Mouse (Mus musculus) 3134 (cell line): Measurements from ENCODE around the gene 4930564D02Rik.
A peak's percentile ranks its signal among the peaks of the same experiment; 100 is the strongest.

Experiments
- DNase-seq: peaks from one replicate; pipeline ENCODE4 v3.0.0-alpha.2; 2011; ENCODE audit warnings: low spot score; ENCODE audit not compliant: insufficient read length; ENCODE audit errors: extremely low read depth

The 4930564D02Rik gene

DNA sequence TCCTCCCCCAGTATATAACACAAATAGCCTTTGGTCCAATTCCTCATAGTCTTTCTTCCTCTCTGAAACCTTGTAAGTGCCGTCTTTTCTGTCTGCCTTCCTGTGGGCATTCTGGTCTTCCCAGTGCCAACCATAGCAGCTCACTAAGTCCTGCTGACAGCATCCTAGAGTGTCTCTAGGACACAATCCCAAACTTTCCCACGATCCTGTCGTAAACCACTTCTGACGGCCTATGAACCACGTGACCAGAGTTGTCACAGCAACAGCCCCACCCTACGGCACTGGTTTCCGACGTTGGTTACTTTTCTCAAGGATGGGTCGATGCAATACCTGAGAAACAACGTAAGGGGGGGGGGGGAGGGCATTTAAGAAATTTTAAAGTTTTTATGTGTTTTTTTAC is at the start of gene 4930564D02Rik:
TSS of gene 4930564D02Rik (plus strand) at position 301 of the 400 bp plus-strand sequence.
- DNase-seq: no peak

- DNase-seq: no peak
These were observed 49.3 kb upstream of the 4930564D02Rik start for GRCm38 (mm10) chr3:105017314-105017713.

DNA sequence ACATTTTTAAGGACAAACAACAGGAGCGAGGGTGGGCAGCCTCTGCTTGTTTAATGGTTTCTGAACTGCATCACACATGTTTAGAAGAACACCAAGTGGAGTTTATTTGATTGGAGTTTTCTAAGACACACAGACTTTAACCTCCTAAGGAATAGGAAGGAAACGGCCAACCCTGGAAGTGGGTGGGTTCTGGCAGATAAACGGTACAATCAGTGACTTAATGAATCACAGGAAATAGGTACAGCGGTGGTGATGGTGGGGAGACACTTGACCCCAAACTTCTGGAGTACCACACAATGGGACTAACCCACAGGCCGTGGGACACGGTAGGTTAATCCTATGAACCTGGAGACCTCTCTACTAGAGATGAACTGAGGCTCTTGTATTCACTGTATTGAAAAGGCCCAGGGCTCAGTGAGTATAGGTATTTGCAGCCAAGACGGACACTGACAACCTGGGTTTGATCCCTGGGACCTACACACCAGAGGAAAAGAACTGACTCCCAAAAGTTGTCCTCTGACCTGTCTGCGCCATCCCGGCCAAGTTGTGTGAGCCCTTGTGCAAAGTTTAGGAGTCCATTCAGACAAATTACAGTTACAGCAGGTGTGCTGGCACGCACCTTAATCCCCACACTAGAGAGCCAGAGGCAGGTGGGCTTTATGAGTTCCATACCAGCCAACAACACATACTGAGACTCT is 48.4 kb upstream of the 4930564D02Rik start:
- no peak for DNase-seq

GRCm38 (mm10) chr3:105018783-105019105 is 47.9 kb upstream of the 4930564D02Rik start:
- DNase-seq: no peak

DNA sequence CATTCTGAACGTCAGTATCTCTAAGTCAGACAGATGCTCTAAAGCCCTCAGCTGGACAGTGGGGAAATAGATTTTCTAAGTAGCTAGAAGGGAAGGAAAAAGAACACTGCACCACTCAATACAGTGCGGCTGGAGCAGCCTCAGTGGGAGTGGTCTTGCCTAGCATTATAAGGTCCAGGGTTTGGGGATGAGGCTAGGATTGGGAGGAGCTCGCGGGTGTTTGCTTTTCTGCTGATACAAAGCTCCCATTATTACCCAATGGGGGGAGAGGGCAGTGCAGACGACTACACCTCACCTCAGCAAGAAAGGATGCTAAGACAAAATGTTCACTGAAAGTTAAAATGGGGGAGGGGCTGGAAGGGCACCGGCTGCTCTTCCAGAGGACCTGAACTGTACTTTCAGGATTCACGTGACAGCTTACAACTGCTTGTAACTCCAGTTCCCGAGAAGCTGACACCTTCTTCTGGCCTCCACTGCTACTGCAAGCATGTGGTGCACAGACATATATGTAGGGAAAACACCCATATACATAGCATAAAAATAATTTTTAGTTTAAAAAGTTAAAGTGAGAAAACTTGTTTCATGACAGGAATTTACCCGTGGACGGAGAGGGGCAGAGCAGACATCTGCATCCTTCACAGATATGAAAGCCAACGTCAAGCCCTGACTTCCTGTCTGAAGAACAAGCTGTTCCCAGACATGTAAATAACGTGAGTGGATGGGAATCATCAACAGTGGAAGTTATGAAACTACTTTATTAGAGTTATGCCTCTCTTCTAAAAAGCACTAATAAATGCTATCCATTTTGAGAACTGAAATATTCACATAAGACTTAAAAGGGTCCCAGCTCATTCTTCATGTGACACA is 46.6 kb upstream of the 4930564D02Rik start:
- DNase-seq: no peak

DNA sequence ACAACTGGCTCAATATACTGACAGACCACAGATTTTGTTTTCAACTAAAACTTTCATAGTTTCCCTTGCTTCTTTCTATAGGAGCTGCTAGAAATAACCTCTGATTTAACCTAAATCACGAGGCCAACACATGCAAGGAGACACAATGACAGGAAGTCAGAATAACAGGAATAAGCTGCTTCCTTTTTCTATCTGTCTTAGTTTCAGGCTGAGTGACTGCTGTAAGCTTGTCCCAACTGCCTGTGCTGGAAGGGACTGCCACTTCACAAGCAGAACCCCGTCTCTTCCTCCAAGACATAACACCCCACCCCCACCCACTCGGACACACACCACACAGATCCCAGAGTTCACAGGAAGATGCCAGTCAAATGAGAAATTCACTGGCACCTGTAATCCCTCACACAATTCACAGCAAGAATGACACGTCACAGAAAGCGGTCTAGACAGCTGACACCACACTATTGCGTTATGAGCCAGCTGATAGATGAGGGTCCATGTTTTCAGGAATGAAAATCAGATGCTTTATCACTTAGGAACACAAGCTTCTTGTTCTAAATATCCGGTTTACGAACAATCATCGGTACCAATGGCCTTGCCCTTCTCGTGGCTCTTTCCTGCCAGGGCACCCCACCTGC is 43.2 kb upstream of the 4930564D02Rik start:
- DNase-seq: no peak

DNA sequence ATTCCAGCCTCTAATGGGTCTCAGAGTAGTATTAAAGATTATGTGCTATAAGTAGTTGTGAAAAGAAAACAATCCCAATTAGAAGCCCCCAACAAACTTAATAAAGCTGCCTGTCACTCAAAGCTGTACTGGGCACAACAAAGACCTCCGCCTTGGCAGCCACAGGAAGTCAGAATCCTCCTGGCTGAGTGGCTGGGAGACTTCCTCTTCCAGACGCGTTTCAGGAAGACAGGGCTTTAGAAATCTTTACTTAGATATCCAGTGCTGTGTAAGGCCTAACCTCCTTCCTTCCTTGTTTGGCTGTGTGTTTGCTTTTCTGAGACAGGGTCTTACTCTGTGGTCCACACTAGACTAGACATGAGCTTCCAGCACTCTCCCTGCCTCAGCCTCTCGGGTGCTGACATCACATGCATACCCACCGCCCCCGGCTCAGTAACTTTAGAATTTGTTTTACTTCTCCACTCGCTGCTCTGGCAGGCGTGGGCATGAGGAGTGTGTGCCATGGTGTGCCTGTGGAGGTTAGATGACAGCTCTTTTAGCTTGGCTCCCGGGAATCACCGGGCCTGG is 30.3 kb upstream of the 4930564D02Rik start:
- no peak for DNase-seq

DNA sequence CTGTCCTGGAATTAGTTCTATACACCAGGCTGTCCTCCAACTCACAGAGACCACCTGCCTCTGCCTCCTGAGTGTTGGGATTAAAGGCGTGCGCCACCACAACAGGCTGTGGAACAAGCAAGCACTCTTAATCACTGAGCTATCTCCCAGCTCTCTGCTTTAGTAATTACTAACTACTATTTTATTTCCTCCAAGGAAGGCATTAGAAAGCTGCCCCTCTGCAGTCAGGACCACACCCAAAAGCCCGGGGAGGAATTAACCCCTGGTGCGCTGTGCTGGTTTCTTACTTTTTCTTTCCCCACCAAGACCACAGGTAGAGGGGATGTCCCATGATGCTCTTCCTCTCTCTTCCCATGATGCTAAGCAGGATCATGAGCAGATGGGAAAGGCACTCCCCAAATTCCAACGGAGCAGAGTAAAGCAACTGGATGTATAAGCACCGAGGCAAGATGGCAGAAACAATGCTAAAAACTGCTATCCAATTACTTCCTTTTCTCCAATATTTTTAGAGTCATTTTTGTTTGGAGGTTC is 29.3 kb upstream of the 4930564D02Rik start:
- no peak for DNase-seq

GRCm38 (mm10) chr3:105040002-105040401 is 26.6 kb upstream of the 4930564D02Rik start:
- no peak for DNase-seq

DNA sequence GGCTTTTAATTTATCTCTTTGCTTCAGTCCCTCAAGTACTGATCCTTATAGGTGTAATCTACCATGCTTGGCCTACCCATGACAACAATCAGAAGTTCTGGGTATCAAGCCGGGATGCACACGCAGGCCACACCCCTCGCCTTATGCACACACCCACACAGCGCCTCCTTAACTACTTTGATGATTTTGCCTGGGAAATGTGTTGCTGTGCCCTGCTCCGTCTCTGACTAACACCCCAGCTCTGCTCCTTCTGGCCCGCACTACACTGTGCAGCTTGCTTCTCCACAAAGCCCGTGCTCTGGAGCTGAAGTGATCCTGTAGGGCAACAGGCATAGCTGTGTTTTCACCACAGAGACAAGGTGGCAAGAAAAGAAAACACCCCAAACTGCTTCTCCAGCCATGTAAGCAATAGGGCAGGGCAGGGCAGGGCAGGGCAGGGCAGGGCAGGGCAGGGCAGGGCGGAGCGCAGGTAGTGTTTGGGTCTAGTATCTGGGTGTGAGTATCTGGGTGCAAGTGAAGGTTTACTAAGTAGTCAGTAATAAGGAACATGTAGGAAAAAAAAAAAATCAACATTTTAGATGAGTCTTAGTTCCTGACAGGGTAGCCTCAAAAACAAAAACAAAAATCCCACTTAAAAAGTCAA is 25.5 kb upstream of the 4930564D02Rik start:
- DNase-seq: no peak

- DNase-seq: no peak
These were observed 22.9 kb upstream of the 4930564D02Rik start for GRCm38 (mm10) chr3:105043746-105044145.

GRCm38 (mm10) chr3:105046870-105047269 is 19.8 kb upstream of the 4930564D02Rik start:
- no peak for DNase-seq

DNA sequence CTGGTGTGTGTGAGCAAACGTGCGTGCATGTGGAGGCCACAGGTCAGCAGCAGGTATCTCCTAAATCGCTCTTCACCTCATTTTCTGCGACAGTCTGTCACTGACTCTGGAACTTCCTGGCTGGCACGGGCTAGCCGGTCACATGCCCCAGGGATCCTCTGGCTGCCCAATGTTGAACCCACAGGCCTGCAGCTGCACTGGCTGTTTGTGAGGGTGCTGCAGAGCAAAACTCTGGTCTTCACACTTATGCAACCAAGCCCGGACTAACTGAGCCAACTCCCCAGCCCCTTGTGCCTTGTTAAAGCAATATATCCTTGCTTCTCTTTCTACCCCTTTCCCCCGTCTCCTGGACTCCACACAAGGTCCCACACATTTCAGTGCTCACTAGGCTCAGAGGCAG is 19.0 kb upstream of the 4930564D02Rik start:
- peak; percentile 59 for DNase-seq

DNA sequence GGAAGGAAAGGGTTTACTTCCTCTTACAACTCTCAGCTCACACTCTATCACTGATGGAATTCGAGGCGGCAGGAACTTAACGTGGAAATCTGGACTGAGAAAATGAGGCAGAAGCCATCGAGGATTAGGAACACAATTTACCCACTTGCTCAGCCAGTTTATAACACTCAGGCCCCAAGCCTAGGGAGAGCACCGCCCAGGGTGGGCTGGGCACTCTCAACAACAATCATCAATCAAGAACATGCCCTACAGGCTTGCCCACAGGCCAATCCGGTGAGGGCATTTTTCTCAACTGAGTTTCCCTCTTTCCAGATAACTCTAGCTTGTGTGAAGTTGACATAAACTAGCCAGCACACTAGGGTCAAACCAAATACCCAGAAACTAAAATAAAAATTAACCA is 16.8 kb upstream of the 4930564D02Rik start:
- no peak for DNase-seq

DNA sequence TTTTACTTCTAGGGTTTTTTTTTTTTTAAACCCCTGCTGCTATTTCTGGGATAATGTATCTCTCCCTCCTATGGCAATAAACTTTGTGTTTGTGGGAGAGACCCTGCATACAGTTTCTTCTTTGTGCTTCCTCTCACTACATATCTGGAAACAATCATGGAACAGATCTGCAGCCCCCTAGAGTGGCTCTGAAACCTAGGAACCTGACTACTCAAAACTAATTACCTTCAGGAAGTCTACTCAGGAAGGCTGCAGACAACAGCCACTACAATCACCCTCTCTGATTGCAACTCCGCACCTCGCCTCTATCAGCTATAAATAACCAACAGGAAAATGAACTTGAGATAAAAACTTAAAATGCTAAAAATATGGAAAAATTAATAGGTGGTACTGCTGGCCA is 15.5 kb upstream of the 4930564D02Rik start:
- no peak for DNase-seq

DNA sequence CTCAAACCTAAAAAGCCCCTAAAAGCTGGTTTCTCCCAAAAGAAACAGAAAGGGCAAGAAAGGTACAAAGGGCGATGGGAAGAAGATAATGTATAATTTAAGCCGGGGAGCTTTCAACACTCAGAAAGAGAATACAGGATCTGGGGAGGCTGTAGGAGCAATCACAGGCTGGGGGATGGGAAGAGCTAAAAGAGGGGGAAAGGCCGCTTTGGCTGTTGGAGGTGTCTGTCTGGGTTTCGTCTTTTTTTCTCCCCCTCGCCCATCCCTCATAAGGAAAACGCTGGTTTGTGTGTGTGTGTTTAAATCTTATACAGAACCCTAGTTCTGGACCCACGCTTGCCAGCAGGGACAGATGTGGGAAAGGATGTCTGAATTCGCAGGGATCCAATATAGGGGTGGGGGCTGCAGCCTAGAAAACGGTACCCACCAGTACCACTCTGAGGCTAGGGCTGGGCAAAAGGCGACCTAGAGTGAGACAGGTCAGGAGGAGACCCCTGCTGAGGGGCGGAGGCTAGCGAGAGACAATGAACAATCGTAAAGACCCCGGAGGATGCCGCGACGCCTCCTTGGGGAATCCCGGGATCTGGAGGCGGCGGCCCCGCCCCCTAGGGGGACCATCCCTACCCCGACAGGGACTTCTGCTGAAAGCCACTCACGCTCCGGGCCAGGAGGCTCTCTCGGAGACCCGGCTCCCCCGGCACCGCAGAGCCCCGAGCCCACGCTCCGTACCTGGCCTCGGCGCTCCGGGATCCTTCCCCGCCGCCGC is 14.3 kb upstream of the 4930564D02Rik start:
- DNase-seq: no peak

- peak; percentile 92 for DNase-seq
These were observed 13.5 kb upstream of the 4930564D02Rik start, which contains the start of gene Cttnbp2nl for GRCm38 (mm10) chr3:105052937-105053697. Gene Cttnbp2nl (minus strand): TSS chr3:105053146.

- DNase-seq: no peak
These were observed 13.0 kb upstream of the 4930564D02Rik start for GRCm38 (mm10) chr3:105053698-105054001.

GRCm38 (mm10) chr3:105054952-105055351 is 11.7 kb upstream of the 4930564D02Rik start:
- DNase-seq: peak; percentile 86
